Mouse (Mus musculus): ENCODE results near the gene Nrsn1. TPM values are rescaled to one million over a fixed set of nuclear protein-coding genes. Genes with fewer than 3 reads are reported as not detected.

Nrsn1 gene
- not detected for polyA plus RNA-seq (2017; shearing (Covaris generic))

DNA sequence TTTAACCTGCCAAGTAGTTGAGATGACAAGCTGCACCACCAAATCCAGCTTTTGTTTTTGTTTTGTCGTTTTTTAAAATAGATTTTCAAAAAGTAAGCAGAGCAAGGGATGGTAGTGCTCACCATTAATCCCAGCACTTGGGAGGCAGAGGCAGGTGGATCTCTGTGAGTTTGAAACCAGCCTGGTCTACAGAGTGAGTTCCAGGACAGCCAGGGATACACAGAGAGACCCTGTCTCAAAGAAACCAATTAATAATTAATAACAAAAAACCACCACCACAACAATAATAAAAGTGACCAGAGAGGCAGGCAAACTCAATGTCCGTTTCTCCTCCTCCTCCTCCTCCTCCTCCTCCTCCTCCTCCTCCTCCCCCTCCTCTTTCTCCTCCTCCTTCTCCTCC, at the start of gene Nrsn1:
Nrsn1 (minus strand) TSS at position 101 of the 400 bp plus-strand sequence.

Other genes with a start within 250 kb of the Nrsn1 start
- gene Dcdc2a, start 214.5 kb downstream of the Nrsn1 start, polyA plus RNA-seq (2017; shearing (Covaris generic)) = not detected